Mouse (Mus musculus) embryonic fibroblast, embryonic 13.5 days (primary cell): ENCODE measurements around the gene Lclat1. TPM values are rescaled to one million over a fixed set of nuclear protein-coding genes. Genes with fewer than 3 reads are reported as not detected.

ENCODE experiments used
- H3K27ac ChIP-seq: 2 replicates; pipeline ENCODE4 v1.5.1; 2012; ENCODE audit warnings: low read length, control low read depth, inconsistent platforms; ENCODE audit not compliant: insufficient read depth
- H3K4me1 ChIP-seq: 2 replicates; pipeline ENCODE4 v1.6.1; 2011; ENCODE audit warnings: low read length; ENCODE audit not compliant: control insufficient read depth, insufficient read depth
- H3K4me3 ChIP-seq: 2 replicates; pipeline ENCODE4 v1.5.1; 2011; ENCODE audit warnings: mild to moderate bottlenecking, control low read depth, low read length; ENCODE audit not compliant: insufficient read depth
- CTCF ChIP-seq: IDR thresholded peaks from 2 replicates; pipeline ENCODE4 v1.5.1; 2011; ENCODE audit warnings: mild to moderate bottlenecking, control low read depth, low read length, moderate library complexity, borderline replicate concordance; ENCODE audit not compliant: insufficient read depth
- POLR2A ChIP-seq: IDR thresholded peaks from 2 replicates; pipeline ENCODE4 v1.6.1; 2011; ENCODE audit warnings: low read depth, mild to moderate bottlenecking, control low read depth, low read length, moderate library complexity
- polyA plus RNA-seq: library from polyadenylated mRNA; stranded (reverse); fragments of >200 nt; gene quantifications from 2 replicates; pipeline ENCODE4 v1.2.4, GENCODE M21; 2011; ENCODE audit warnings: low read depth; ENCODE audit not compliant: missing spikeins, insufficient read length

Gene Lclat1
- polyA plus RNA-seq, 1 experiment = 73.4 TPM

- Histone ChIP-seq H3K4me1 (no peaks in the 10 kb centered on the region), H3K4me3 (no peak overlapping the region), H3K27ac (no peak overlapping the region)
- TF ChIP-seq POLR2A = no peak
- no peak for TF ChIP-seq CTCF
These were observed 105.4 kb downstream of the Lclat1 start for GRCm38 (mm10) chr17:73213187-73213586.

GRCm38 (mm10) chr17:73213677-73214076 lies 105.9 kb downstream of the Lclat1 start:
- H3K27ac ChIP-seq = no peak overlapping the region
- H3K4me1 ChIP-seq = no peaks in the 10 kb centered on the region

GRCm38 (mm10) chr17:73217274-73217673 lies 109.5 kb downstream of the Lclat1 start:
- Histone ChIP-seq H3K4me1 (no peaks in the 10 kb centered on the region), H3K4me3 (no peak overlapping the region), H3K27ac (no peak overlapping the region)
- TF ChIP-seq POLR2A (no peak), CTCF (no peak)

More at GRCm38 (mm10) chr17:73213677-73214076, 105.9 kb downstream of the Lclat1 start:
- H3K4me3 ChIP-seq = no peak overlapping the region
- TF ChIP-seq CTCF = no peak
- TF ChIP-seq POLR2A = no peak

- H3K27ac ChIP-seq = no peak overlapping the region
These were observed 113.0 kb downstream of the Lclat1 start for GRCm38 (mm10) chr17:73220746-73221145.

GRCm38 (mm10) chr17:73222077-73222476 lies 114.3 kb downstream of the Lclat1 start:
- H3K4me3 ChIP-seq = no peak overlapping the region
- H3K4me1 ChIP-seq = no peaks in the 10 kb centered on the region
- TF ChIP-seq POLR2A (no peak), CTCF (no peak)
- H3K27ac ChIP-seq = no peak overlapping the region

More at GRCm38 (mm10) chr17:73220746-73221145, 113.0 kb downstream of the Lclat1 start:
- TF ChIP-seq CTCF (no peak), POLR2A (no peak)
- H3K4me3 ChIP-seq = no peak overlapping the region
- no peaks in the 10 kb centered on the region for H3K4me1 ChIP-seq

GRCm38 (mm10) chr17:73225442-73225841 lies 117.7 kb downstream of the Lclat1 start:
- H3K4me1 ChIP-seq = no peaks in the 10 kb centered on the region
- no peak overlapping the region for H3K27ac ChIP-seq
- H3K4me3 ChIP-seq = no peak overlapping the region
- TF ChIP-seq POLR2A (no peak), CTCF (no peak)

- no peaks in the 10 kb centered on the region for H3K4me1 ChIP-seq
- no peak overlapping the region for H3K4me3 ChIP-seq
- no peak overlapping the region for H3K27ac ChIP-seq
- TF ChIP-seq POLR2A = no peak
- no peak for TF ChIP-seq CTCF
These were observed 118.2 kb downstream of the Lclat1 start for GRCm38 (mm10) chr17:73225996-73226395.

GRCm38 (mm10) chr17:73226595-73226994 lies 118.8 kb downstream of the Lclat1 start:
- H3K27ac ChIP-seq = no peak overlapping the region
- H3K4me3 ChIP-seq = no peak overlapping the region
- no peak for TF ChIP-seq CTCF
- no peak for TF ChIP-seq POLR2A
- H3K4me1 ChIP-seq = no peaks in the 10 kb centered on the region

GRCm38 (mm10) chr17:73227361-73227760 lies 119.6 kb downstream of the Lclat1 start:
- no peak for TF ChIP-seq POLR2A
- no peak for TF ChIP-seq CTCF
- no peaks in the 10 kb centered on the region for H3K4me1 ChIP-seq
- H3K4me3 ChIP-seq = no peak overlapping the region
- H3K27ac ChIP-seq = no peak overlapping the region

GRCm38 (mm10) chr17:73229445-73230155 lies 121.8 kb downstream of the Lclat1 start:
- Histone ChIP-seq H3K4me3 (no peak overlapping the region), H3K4me1 (no peaks in the 10 kb centered on the region), H3K27ac (no peak overlapping the region)
- no peak for TF ChIP-seq POLR2A
- TF ChIP-seq CTCF = no peak
